Mouse (Mus musculus): ENCODE results near the gene Sertad2. TPM values are rescaled to one million over a fixed set of nuclear protein-coding genes. Genes with fewer than 3 reads are reported as not detected.

Gene Sertad2
- polyA plus RNA-seq, 1 experiment from 2014 or later = 30.9 TPM

DNA sequence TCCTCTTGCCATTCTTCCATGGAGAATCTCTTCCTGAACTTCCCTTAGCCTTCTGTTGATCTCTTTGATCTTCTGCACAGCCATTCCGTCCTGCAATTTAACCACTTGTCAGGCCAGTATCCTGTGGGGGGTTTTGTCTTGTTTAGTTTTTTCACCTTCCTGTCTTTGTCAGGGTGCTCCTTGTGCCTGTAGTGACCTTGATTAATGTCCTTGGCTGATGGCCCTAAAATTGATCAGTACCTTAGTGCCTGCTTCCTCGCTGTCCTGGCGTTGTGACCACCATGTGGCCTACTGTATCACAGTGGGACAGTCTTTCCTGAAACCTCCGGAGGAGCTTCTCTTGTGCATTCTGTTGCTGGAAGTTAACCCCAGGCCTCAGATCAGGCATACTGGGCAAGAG, 70.2 kb downstream of the Sertad2 start:
- Histone ChIP-seq H3K4me1 (replicated peaks; ENCODE audit: control insufficient read depth, insufficient read depth, low read length) (no peaks in the 10 kb centered on the region), H3K9me3 (ENCODE audit: control insufficient read depth, low read length) (no peaks in the 10 kb centered on the region), H3K27me3 (ENCODE audit: control insufficient read depth, insufficient read depth, low read length) (no peaks in the 10 kb centered on the region), H3K9ac (no peak overlapping the region), H3K36me3 (replicated peaks; ENCODE audit: control insufficient read depth, insufficient read depth) (no peaks in the 10 kb centered on the region), H3K4me3 (replicated peaks; ENCODE audit: low read length) (no peak overlapping the region), H3K4me2 (replicated peaks) (no peak overlapping the region), H3K27ac (no peak overlapping the region)
- 82% methylated on average over 4 of the region's 4 CpGs for WGBS
- no peak for DNase-seq (ENCODE audit: low spot score)
- ATAC-seq (ENCODE audit: low FRiP score) = no peak

DNA sequence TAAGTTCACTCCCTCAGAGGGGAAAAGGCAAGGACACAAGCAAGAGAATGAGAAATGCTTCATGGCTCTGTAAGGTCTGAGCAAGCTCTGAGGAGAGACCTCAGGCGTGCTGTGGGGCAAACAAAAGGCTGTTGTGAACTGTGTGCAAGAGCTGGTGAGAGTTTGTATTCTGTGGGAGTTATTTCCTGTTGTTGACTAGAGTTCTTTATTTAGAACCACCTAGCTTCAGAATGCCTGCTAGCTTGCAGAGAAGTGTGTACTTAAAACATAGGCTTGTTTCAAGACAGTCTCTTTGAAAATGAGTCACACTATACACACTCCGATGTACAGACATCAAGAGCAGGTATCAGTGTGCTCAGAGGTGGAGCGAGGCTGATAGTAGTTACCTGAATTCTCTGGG, 73.0 kb downstream of the Sertad2 start:
- Histone ChIP-seq H3K4me1 (replicated peaks; ENCODE audit: control insufficient read depth, insufficient read depth, low read length) (no peaks in the 10 kb centered on the region), H3K9ac (no peak overlapping the region), H3K27ac (peak overlapping the region; percentile 39; the same call in 1 of the 2 replicates), H3K36me3 (replicated peaks; ENCODE audit: control insufficient read depth, insufficient read depth) (no peaks in the 10 kb centered on the region), H3K9me3 (ENCODE audit: control insufficient read depth, low read length) (no peaks in the 10 kb centered on the region), H3K4me3 (replicated peaks; ENCODE audit: low read length) (no peak overlapping the region), H3K27me3 (ENCODE audit: control insufficient read depth, insufficient read depth, low read length) (no peaks in the 10 kb centered on the region), H3K4me2 (replicated peaks) (no peak overlapping the region)
- WGBS = 69% methylated on average over 3 of the region's 3 CpGs
- DNase-seq (ENCODE audit: low spot score) = no peak
- no peak for ATAC-seq (ENCODE audit: low FRiP score)

DNA sequence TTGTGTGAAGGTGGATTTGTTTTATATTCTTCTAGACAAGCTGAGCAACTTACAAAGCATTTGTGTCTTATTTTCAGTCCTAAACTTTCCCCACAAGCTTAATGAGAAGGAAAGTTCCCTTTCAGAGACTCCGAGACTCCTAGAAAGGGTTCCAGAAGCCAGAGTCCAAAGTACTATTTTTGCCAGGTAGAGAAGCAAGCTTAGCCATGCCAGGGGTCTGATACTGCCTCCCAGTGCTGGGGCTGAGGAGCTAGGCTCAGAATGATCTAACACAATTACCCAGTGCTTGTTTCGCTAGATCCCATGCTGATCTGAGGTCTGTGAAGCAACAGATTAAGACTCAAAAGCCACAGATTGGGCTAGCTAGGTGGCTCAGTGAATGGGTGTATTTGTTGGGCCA, 84.1 kb downstream of the Sertad2 start:
- Histone ChIP-seq H3K36me3 (replicated peaks; ENCODE audit: control insufficient read depth, insufficient read depth) (no peaks in the 10 kb centered on the region), H3K9ac (no peak overlapping the region), H3K4me3 (replicated peaks; ENCODE audit: low read length) (no peak overlapping the region), H3K9me3 (ENCODE audit: control insufficient read depth, low read length) (no peaks in the 10 kb centered on the region), H3K4me1 (replicated peaks; ENCODE audit: control insufficient read depth, insufficient read depth, low read length) (no peaks in the 10 kb centered on the region), H3K4me2 (replicated peaks) (no peak overlapping the region), H3K27me3 (ENCODE audit: control insufficient read depth, insufficient read depth, low read length) (no peaks in the 10 kb centered on the region), H3K27ac (no peak overlapping the region)
- no peak for DNase-seq (ENCODE audit: low spot score)
- ATAC-seq (ENCODE audit: low FRiP score) = no peak
- WGBS = 87% methylated on average over 2 of the region's 2 CpGs

DNA sequence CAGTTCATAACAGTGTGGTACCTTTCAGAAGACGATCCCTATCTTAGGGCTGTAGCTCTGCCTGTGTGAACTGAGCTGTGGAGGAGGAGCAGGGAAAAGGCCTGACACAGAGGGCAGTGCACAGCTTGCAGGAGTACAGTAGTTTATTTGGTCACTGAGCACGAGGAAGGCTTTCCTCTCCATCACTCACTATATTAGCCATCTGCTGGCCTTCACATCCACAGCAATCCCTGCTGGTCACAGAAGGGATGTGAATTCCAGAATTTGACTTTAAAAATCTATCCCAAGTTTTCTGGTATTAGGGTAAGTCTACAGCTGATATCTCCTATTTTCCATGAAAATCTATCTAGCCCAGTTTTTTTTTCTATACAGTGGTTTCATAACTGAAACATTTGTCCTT, 85.2 kb downstream of the Sertad2 start:
- Histone ChIP-seq H3K27ac (no peak overlapping the region), H3K9ac (no peak overlapping the region), H3K9me3 (ENCODE audit: control insufficient read depth, low read length) (no peaks in the 10 kb centered on the region), H3K4me1 (replicated peaks; ENCODE audit: control insufficient read depth, insufficient read depth, low read length) (peaks cover 6% of the 10 kb centered on the region), H3K4me2 (replicated peaks) (no peak overlapping the region), H3K4me3 (replicated peaks; ENCODE audit: low read length) (no peak overlapping the region), H3K36me3 (replicated peaks; ENCODE audit: control insufficient read depth, insufficient read depth) (no peaks in the 10 kb centered on the region), H3K27me3 (ENCODE audit: control insufficient read depth, insufficient read depth, low read length) (no peaks in the 10 kb centered on the region)
- 33% methylated on average over 2 of the region's 2 CpGs for WGBS
- DNase-seq (ENCODE audit: low spot score) = no peak
- no peak for ATAC-seq (ENCODE audit: low FRiP score)

DNA sequence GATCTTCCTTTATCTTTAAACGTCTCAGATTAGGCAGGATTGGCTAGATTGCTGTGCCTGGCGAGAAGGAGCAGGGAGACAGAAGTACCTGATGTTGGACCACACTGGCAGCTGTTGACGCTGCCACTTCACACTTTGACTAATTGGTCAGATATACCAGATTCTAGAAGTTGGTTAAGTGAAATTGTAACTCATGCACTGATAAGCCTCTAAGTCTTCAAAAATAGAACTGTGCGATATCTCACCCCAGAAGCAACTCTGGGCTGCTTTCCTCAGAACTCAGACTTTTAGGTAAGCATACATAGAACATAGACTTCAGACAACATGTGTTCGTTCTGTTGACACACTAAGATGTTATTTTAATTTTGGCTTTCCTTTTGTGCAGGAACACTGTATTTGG, 86.6 kb downstream of the Sertad2 start:
- no peak overlapping the region for H3K4me2 ChIP-seq (replicated peaks)
- peaks cover 19% of the 10 kb centered on the region for H3K4me1 ChIP-seq (replicated peaks; ENCODE audit: control insufficient read depth, insufficient read depth, low read length)
- no peak overlapping the region for H3K4me3 ChIP-seq (replicated peaks; ENCODE audit: low read length)
- 95% methylated on average over 5 of the region's 5 CpGs for WGBS
- no peak overlapping the region for H3K27ac ChIP-seq
- no peak overlapping the region for H3K9ac ChIP-seq
- ATAC-seq (ENCODE audit: low FRiP score) = no peak
- no peak for DNase-seq (ENCODE audit: low spot score)
- H3K9me3 ChIP-seq (ENCODE audit: control insufficient read depth, low read length) = no peaks in the 10 kb centered on the region
- no peaks in the 10 kb centered on the region for H3K27me3 ChIP-seq (ENCODE audit: control insufficient read depth, insufficient read depth, low read length)
- no peaks in the 10 kb centered on the region for H3K36me3 ChIP-seq (replicated peaks; ENCODE audit: control insufficient read depth, insufficient read depth)

DNA sequence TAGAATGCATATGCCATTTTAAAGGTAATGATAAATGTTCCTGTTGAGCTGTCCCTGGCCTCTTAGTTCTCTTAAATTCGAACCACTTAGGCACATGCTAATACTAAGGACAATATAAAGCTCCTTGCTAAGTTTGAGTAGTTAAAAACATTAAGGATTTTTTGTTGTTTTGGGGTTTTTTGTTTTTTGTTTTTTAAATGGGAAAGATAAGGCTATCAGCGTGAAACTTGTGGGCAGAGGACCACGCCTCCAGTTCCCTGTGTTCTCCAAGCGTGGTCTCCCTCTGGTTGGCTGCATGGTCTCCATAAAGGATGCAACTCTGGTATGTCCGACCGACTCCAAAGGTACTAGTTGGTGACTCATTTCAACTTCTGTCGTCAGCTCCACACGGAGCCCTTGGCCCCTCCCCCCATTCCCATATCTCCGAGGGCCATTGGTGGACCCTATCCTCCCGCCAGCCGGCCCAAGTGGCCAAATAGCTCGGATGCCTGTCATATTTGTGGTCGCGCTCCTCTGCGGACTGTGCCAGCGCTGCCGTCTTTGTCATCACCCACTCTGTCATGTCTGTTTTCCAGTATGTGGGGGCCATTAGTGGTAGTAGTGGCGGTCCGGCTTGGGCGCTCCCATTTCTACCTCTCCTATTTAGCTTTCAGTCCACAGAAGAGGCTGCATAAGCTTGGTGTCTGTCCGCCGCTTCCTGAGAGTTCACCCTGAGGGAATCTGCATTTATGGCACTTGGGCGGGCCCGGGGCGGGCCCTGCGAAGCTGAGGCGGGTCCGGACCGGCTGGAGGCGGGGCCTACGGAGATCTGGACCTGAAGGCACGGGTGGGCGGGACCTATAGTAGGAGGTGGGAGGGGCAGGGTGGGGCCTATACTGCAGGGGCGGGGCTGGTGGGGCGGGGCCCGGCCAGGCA, 88.2 kb downstream of the Sertad2 start:
- WGBS = 3% methylated on average over 36 of the region's 36 CpGs
- H3K4me2 ChIP-seq (replicated peaks) = peak overlapping the region; percentile 92
- H3K27me3 ChIP-seq (ENCODE audit: control insufficient read depth, insufficient read depth, low read length) = no peaks in the 10 kb centered on the region
- H3K9ac ChIP-seq = peak overlapping the region; percentile 81
- H3K4me3 ChIP-seq (replicated peaks; ENCODE audit: low read length) = peak overlapping the region; percentile 81
- H3K27ac ChIP-seq = peak overlapping the region; percentile 93
- no peaks in the 10 kb centered on the region for H3K9me3 ChIP-seq (ENCODE audit: control insufficient read depth, low read length)
- ATAC-seq (ENCODE audit: low FRiP score) (peak; percentile 93), DNase-seq (ENCODE audit: low spot score) (peak; percentile 91)
- H3K36me3 ChIP-seq (replicated peaks; ENCODE audit: control insufficient read depth, insufficient read depth) = no peaks in the 10 kb centered on the region
- peaks cover 29% of the 10 kb centered on the region for H3K4me1 ChIP-seq (replicated peaks; ENCODE audit: control insufficient read depth, insufficient read depth, low read length)

DNA sequence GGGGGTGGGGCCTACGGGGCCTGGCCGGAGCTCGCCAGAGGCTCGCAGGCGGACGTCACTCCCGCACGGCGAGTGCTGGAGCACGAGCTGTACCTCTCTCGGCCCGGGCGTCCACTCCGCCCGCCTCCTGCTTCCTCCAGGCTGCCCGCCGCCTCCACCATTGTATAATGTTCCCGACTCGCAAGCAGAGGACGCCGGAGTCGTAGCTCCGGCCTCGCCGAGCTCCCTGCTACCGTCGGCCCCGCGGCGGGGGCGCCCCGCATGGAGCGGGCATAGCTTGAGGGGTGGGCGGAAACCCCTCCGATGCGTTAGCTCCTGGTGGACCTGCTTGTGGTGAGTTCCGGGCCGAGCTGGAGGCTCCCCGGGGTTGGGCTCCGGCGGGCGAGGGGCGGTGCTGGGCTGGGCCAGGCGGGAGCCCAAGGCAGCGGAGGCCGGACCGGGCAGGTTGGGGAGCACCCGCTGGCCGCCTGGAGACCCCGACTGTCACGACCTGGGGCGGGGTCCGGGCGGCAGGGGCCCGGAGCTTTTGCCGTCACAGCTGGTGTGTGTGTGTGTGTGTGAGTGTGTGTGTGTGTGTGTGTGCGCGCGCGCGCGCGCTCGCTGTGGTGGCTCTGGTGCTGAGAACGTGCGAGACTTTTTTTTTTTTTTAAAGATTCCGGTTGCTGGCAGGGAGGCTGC, 89.0 kb downstream of the Sertad2 start:
- Histone ChIP-seq H3K27ac (peak overlapping the region; percentile 93), H3K9ac (peak overlapping the region; percentile 81), H3K4me3 (replicated peaks; ENCODE audit: low read length) (peak overlapping the region; percentile 81), H3K9me3 (ENCODE audit: control insufficient read depth, low read length) (no peaks in the 10 kb centered on the region), H3K4me1 (replicated peaks; ENCODE audit: control insufficient read depth, insufficient read depth, low read length) (peaks cover 29% of the 10 kb centered on the region), H3K27me3 (ENCODE audit: control insufficient read depth, insufficient read depth, low read length) (no peaks in the 10 kb centered on the region), H3K36me3 (replicated peaks; ENCODE audit: control insufficient read depth, insufficient read depth) (no peaks in the 10 kb centered on the region), H3K4me2 (replicated peaks) (peak overlapping the region; percentile 92)
- peak; percentile 70 for DNase-seq (ENCODE audit: low spot score)
- under 1% methylated on average over 62 of the region's 67 CpGs for WGBS
- ATAC-seq (ENCODE audit: low FRiP score) = peak; percentile 94

DNA sequence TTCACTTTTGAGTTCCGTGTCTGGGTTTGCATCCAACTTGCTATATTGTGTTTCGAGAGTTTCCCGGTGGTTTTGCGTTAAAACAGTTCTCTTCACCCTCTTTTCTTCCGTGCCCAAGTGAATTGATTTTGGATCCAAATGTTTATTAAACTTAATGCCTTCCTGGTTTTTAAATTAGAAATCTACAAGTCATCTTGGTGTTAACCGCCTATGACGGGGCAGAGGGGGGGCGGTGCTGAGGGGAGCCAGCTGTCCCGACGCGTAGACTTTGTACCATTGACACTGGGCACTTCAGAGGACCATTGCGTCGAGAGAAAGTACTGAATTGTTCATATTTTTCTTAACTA, 89.5 kb downstream of the Sertad2 start:
- Histone ChIP-seq H3K27me3 (ENCODE audit: control insufficient read depth, insufficient read depth, low read length) (no peaks in the 10 kb centered on the region), H3K36me3 (replicated peaks; ENCODE audit: control insufficient read depth, insufficient read depth) (no peaks in the 10 kb centered on the region), H3K4me1 (replicated peaks; ENCODE audit: control insufficient read depth, insufficient read depth, low read length) (peaks cover 29% of the 10 kb centered on the region), H3K9ac (peak overlapping the region; percentile 81), H3K9me3 (ENCODE audit: control insufficient read depth, low read length) (no peaks in the 10 kb centered on the region), H3K4me3 (replicated peaks; ENCODE audit: low read length) (peak overlapping the region; percentile 81), H3K4me2 (replicated peaks) (peak overlapping the region; percentile 92), H3K27ac (peak overlapping the region; percentile 93)
- DNase-seq (ENCODE audit: low spot score) (no peak), ATAC-seq (ENCODE audit: low FRiP score) (no peak)
- WGBS = under 1% methylated on average over 13 of the region's 13 CpGs

DNA sequence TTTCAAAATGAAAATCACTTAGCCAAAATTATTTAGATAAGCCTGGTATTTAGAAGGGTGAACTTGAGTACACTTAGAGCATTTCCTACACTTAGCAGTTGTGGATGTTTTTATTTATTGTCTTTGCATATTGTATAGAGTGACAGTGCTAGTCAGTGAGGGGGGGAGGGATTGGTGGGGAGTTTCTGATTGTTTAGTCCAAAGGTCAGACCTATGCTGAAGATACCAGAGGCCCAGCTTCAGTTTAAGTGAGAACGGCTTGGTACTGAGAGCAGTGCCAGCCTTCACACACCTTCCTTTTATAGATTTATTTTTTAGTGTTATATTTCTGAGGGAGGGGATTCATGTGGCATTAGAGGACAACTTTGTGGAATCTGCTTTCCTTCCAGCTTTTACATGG, 91.5 kb downstream of the Sertad2 start:
- H3K9ac ChIP-seq = no peak overlapping the region
- H3K36me3 ChIP-seq (replicated peaks; ENCODE audit: control insufficient read depth, insufficient read depth) = no peaks in the 10 kb centered on the region
- peak overlapping the region; percentile 92; the same call in 1 of the 2 replicates for H3K4me2 ChIP-seq (replicated peaks)
- H3K4me1 ChIP-seq (replicated peaks; ENCODE audit: control insufficient read depth, insufficient read depth, low read length) = peaks cover 34% of the 10 kb centered on the region
- ATAC-seq (ENCODE audit: low FRiP score) (no peak), DNase-seq (ENCODE audit: low spot score) (no peak)
- no peak overlapping the region for H3K27ac ChIP-seq
- H3K9me3 ChIP-seq (ENCODE audit: control insufficient read depth, low read length) = no peaks in the 10 kb centered on the region
- no peaks in the 10 kb centered on the region for H3K27me3 ChIP-seq (ENCODE audit: control insufficient read depth, insufficient read depth, low read length)
- H3K4me3 ChIP-seq (replicated peaks; ENCODE audit: low read length) = no peak overlapping the region
- WGBS = 85% methylated on average over 1 of the region's 1 CpGs
